Mouse (Mus musculus) spleen, adult 2 months (tissue): ENCODE results near the gene Crmp1.

ENCODE experiments used
- CTCF ChIP-seq: fragments of 200-500 bp; IDR thresholded peaks from 2 replicates; pipeline ENCODE4 v1.5.1; 2011; ENCODE audit warnings: mild to moderate bottlenecking, inconsistent platforms; ENCODE audit not compliant: insufficient read depth, insufficient read length, insufficient replicate concordance; ENCODE audit errors: extremely low read depth
- POLR2A ChIP-seq: fragments of 200-500 bp; IDR thresholded peaks from 2 replicates; pipeline ENCODE4 v1.6.1; 2011; ENCODE audit warnings: low read depth, low read length, inconsistent platforms

- no peak for TF ChIP-seq POLR2A
- TF ChIP-seq CTCF: no peak
These were observed 20.2 kb upstream of the Crmp1 start for GRCm38 (mm10) chr5:37221563-37221962.
